Mouse (Mus musculus) midbrain, embryonic 11.5 days (tissue): ENCODE measurements around the gene Ywhah. TPM values are rescaled to one million over a fixed set of nuclear protein-coding genes. Genes with fewer than 3 reads are reported as not detected.
"Not testable (repeated sequence)": the region's sequence is repeated elsewhere in the genome, so short reads cannot be mapped to it uniquely, and the experiment has no call there.

Experiments used
- ATAC-seq: fragments of 200-750 bp; cut with Nextera tagmentation; 2 replicates; pipeline ENCODE4 v1.8.0; 2017; ENCODE audit warnings: moderate TSS enrichment, moderate library complexity; ENCODE audit not compliant: low FRiP score
- DNase-seq: peaks from one replicate; pipeline ENCODE4 v3.0.0; 2015; ENCODE audit warnings: low spot score; ENCODE audit errors: missing footprints
- H3K27ac ChIP-seq: fragments of 300-500 bp; sonication (generic); 2 replicates; pipeline ENCODE4 v1.5.1; 2014; ENCODE audit warnings: low read depth, low read length
- H3K27me3 ChIP-seq: fragments of 300-500 bp; sonication (generic); 2 replicates; pipeline ENCODE4 v1.6.1; 2014; ENCODE audit warnings: mild to moderate bottlenecking, low read length, moderate library complexity, mixed read lengths; ENCODE audit not compliant: control insufficient read depth, insufficient read depth
- H3K36me3 ChIP-seq: fragments of 300-500 bp; sonication (generic); 2 replicates; pipeline ENCODE4 v1.6.1; 2014; ENCODE audit warnings: mild to moderate bottlenecking, low read length, moderate library complexity, mixed read lengths; ENCODE audit not compliant: control insufficient read depth, insufficient read depth
- H3K4me1 ChIP-seq: fragments of 300-500 bp; sonication (generic); 2 replicates; pipeline ENCODE4 v1.6.1; 2014; ENCODE audit warnings: low read length; ENCODE audit not compliant: control insufficient read depth, insufficient read depth
- H3K4me2 ChIP-seq: fragments of 300-500 bp; sonication (generic); 2 replicates; pipeline ENCODE4 v1.6.1; 2014; ENCODE audit warnings: mild to moderate bottlenecking, moderate library complexity
- H3K4me3 ChIP-seq: fragments of 300-500 bp; sonication (generic); 2 replicates; pipeline ENCODE4 v1.5.1; 2014; ENCODE audit warnings: low read depth, low read length
- H3K9ac ChIP-seq: fragments of 300-500 bp; sonication (generic); 2 replicates; pipeline ENCODE4 v1.6.1; 2014; ENCODE audit warnings: low read length
- H3K9me3 ChIP-seq: fragments of 300-500 bp; sonication (generic); 2 replicates; pipeline ENCODE4 v1.6.1; 2016; ENCODE audit warnings: low read length; ENCODE audit not compliant: control insufficient read depth
- WGBS: fragments of 180-500 bp; shearing (Covaris S2); extraction: QIAGEN DNeasy Blood & Tissue Kit; methylation state at CpG from one replicate; pipeline ENCODE4 v1.1.7; 2014; 5-methylcytosine and 5-hydroxymethylcytosine counted together
- polyA plus RNA-seq: library from polyadenylated mRNA; unstranded; fragments of >200 nt; fragmentation: Nextera tagmentation; extraction: Ambion mirVana; gene quantifications from 2 replicates; pipeline ENCODE4 v1.2.1, GENCODE M21; 2014

The Ywhah gene
- polyA plus RNA-seq, 1 experiment from 2014 or later: 487 TPM

DNA sequence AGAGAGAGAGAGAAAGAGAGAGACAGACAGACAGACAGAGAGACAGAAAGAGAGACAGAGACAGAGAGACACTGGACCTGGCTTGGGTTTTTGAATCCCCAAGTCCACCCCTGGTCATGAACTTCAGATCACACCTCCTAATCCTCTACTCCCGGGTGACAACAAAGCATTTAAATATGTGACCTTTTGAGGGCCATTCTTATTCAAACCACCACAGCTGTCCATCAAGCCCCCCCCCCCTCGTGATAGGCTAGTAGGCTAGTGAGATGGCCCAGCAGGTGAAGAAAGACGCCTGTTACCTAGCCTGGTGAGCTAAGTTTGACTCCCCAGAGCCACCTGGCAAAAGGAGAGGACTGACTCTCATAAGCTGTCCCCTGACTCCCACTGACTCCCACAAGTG lies 16.3 kb downstream of the Ywhah start:
- ATAC-seq (no peak), DNase-seq (no peak)
- 38% methylated on average over 3 of the region's 3 CpGs for WGBS
- H3K4me3 ChIP-seq: no peak overlapping the region
- H3K27me3 ChIP-seq: no peaks in the 10 kb centered on the region
- no peaks in the 10 kb centered on the region for H3K36me3 ChIP-seq
- H3K4me2 ChIP-seq: no peak overlapping the region
- H3K27ac ChIP-seq: no peak overlapping the region
- no peaks in the 10 kb centered on the region for H3K9me3 ChIP-seq
- peaks cover 11% of the 10 kb centered on the region for H3K4me1 ChIP-seq
- H3K9ac ChIP-seq: no peak overlapping the region

DNA sequence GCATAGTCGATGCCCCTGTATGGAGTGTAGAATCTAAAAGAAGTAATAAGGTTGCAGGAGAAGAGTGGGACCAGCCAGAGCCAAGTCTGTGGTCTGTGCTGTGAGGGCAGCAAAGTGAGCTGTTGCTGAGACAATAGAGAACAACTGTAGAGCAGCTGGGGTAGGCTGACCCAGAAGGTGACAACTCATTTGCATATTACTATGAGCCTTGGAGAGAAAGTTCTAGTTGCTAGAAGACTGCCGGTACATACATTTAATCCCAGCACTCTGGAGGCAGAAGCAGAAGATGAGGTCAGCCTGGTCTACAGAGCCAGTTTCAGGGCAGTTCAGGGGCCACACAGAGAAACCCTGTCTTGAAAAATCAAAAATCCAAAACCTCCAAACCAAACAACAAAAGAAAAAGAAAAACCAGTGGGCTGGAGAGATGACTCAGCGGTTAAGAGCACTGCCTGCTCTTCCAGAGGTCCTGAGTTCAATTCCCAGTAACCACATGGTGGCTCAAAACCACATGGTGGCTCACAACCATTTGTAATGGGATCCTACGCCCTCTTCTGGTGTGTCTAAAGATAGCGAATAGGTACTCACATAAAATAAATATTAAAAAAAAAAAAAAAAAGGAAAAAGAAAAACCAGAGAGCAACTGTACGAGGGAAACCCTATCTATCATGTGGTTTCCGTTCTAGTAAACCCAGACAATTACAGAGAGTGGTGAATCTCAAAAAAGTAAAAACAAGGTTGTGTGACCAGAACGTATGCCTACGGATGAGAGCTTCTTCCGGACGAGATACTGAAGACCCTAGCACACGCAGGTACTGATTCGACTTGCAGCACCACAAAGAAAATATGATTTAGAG lies 20.3 kb downstream of the Ywhah start:
- DNase-seq: no peak
- Histone ChIP-seq H3K27me3 (no peaks in the 10 kb centered on the region), H3K9ac (no peak overlapping the region), H3K36me3 (no peaks in the 10 kb centered on the region), H3K27ac (no peak overlapping the region), H3K4me2 (peak overlapping the region; percentile 35; the same call in 1 of the 2 replicates), H3K4me1 (no peaks in the 10 kb centered on the region), H3K4me3 (no peak overlapping the region), H3K9me3 (no peaks in the 10 kb centered on the region)
- ATAC-seq: no peak
- 43% methylated on average over 13 of the region's 13 CpGs for WGBS

DNA sequence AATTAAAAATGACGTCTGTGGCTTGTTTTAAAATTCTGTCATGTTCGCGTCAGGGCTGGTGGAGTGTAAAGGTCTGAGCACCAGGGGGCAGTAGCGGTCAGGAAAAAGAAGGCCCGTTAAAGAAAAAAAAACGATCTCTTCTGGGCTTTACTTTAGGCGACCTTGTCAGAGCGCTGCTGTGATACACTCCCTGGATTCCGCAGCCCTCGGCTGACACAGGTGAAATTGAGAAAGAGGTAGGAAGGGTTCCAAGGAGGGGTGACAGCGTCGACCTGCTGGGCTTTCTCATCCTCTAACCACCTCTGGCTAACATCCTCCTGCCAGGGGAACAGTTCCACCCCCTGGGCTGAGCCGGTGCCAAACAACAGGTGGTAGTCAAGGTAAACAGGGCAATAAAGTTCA lies 20.9 kb downstream of the Ywhah start:
- H3K36me3 ChIP-seq: no peaks in the 10 kb centered on the region
- H3K27ac ChIP-seq: no peak overlapping the region
- H3K9me3 ChIP-seq: no peaks in the 10 kb centered on the region
- H3K4me2 ChIP-seq: peak overlapping the region; percentile 35
- ATAC-seq: no peak
- peak overlapping the region; percentile 3; the same call in 1 of the 2 replicates for H3K9ac ChIP-seq
- H3K4me3 ChIP-seq: no peak overlapping the region; the same call in 1 of the 2 replicates
- WGBS: 5% methylated on average over 13 of the region's 13 CpGs
- no peaks in the 10 kb centered on the region for H3K27me3 ChIP-seq
- H3K4me1 ChIP-seq: no peaks in the 10 kb centered on the region
- DNase-seq: peak; percentile 97

DNA sequence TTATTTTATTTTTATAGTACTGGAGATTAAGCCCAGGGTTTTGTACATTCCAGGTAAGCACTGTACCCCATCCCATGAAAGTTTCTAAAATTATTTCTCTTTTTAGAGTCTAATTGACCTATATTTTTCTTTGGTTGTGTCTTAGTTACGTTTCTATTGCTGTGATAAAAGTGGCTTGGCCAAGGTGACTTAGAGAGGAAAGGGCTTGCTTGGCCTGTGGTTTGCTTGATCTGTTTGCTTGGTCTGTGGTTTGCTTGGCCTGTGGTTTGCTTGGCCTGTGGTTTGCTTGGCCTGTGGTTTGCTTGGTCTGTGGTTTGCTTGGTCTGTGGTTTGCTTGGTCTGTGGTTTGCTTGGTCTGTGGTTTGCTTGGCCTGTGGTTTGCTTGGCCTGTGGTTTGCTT lies 22.1 kb downstream of the Ywhah start:
- not testable (repeated sequence) for H3K27me3 ChIP-seq, H3K4me2 ChIP-seq, DNase-seq, H3K36me3 ChIP-seq, H3K27ac ChIP-seq, H3K9me3 ChIP-seq, ATAC-seq, H3K4me1 ChIP-seq, H3K4me3 ChIP-seq, H3K9ac ChIP-seq
- WGBS: 73% methylated on average over 1 of the region's 1 CpGs

DNA sequence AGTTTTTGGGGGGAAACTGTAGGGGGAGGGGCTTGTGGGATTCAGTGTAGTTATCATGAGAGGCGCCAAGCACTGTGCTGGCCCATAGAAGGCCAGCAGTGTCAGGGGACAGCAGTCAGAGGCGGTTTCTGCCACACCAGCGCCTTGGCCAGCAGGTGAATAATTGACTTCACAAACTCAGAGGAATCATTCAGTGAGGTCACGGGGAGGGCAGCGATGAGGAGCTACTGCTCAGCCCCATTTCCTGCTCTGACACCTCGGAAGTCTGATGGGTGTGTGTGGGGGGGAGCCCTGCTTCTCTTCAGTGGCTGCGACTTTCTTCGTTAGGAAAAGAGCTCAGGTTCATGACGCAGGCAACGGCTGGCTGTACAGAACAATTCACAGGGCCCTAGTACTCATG lies 24.8 kb downstream of the Ywhah start:
- 75% methylated on average over 10 of the region's 10 CpGs for WGBS
- ATAC-seq: no peak

DNA sequence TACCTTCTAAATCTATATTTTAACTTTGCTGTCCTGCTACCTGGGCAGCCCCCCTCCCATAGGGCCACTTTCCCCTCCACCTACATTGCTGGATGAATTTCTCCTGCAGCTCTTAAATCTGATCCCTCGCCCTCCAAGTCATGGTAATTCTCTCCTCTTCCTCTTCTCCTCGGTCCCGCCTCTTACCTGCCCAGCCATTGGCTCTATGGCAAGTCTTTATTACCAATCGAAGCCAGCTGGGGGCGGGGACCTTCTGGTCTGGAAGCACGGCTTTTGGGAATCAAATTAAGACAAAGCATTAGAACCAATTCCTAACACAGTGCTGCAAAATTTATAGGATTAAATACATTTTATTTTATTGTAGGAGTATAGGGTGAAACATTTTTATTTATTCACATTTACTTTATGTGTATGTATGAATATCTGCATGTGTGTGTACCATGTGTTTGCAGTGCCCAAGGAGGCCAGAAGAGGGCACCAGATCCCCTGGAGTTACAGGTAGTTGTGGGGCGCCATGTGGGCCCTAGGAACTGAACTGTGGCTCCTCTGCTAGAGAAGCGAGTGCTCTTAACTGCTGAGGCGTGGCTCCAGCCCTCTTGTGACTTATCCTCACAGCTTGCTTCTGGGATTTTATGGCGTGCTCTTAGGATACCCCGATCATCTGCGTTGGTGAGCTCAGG lies 26.2 kb downstream of the Ywhah start:
- WGBS: 89% methylated on average over 12 of the region's 12 CpGs
- no peak for ATAC-seq
- no peaks in the 10 kb centered on the region for H3K36me3 ChIP-seq
- H3K4me2 ChIP-seq: no peak overlapping the region
- no peaks in the 10 kb centered on the region for H3K27me3 ChIP-seq
- no peaks in the 10 kb centered on the region for H3K4me1 ChIP-seq
- no peaks in the 10 kb centered on the region for H3K9me3 ChIP-seq
- no peak overlapping the region for H3K9ac ChIP-seq
- H3K4me3 ChIP-seq: no peak overlapping the region
- no peak overlapping the region for H3K27ac ChIP-seq
- no peak for DNase-seq

More for the DNA sequence above, 24.8 kb downstream of the Ywhah start:
- H3K4me1 ChIP-seq: no peaks in the 10 kb centered on the region
- H3K9ac ChIP-seq: no peak overlapping the region
- H3K9me3 ChIP-seq: no peaks in the 10 kb centered on the region
- H3K27me3 ChIP-seq: no peaks in the 10 kb centered on the region
- H3K4me2 ChIP-seq: no peak overlapping the region
- DNase-seq: no peak
- H3K36me3 ChIP-seq: no peaks in the 10 kb centered on the region
- H3K4me3 ChIP-seq: no peak overlapping the region
- H3K27ac ChIP-seq: no peak overlapping the region

DNA sequence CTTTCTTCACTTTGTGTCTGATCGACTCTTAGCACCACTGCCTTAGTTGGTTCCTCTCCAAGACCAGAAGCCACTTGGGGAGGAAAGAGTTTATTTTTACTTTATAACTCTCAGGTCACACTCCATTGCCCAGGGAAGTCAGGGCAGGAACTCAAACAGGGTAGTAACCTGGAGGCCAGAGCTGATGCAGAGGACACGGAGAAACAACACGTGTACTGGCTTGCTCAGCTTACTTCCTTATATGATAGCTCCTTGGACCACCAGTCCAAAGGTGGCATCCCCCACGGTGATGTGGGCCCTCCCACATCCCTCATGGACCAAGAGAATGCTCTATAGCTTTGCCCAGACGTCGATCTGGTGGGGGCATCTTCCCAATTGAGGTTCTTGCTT lies 26.7 kb downstream of the Ywhah start:
- Histone ChIP-seq H3K27ac (no peak overlapping the region), H3K4me2 (no peak overlapping the region), H3K9me3 (no peaks in the 10 kb centered on the region), H3K4me1 (no peaks in the 10 kb centered on the region), H3K4me3 (no peak overlapping the region), H3K36me3 (no peaks in the 10 kb centered on the region), H3K27me3 (no peaks in the 10 kb centered on the region), H3K9ac (no peak overlapping the region)
- 91% methylated on average over 6 of the region's 6 CpGs for WGBS
- no peak for ATAC-seq
- no peak for DNase-seq

DNA sequence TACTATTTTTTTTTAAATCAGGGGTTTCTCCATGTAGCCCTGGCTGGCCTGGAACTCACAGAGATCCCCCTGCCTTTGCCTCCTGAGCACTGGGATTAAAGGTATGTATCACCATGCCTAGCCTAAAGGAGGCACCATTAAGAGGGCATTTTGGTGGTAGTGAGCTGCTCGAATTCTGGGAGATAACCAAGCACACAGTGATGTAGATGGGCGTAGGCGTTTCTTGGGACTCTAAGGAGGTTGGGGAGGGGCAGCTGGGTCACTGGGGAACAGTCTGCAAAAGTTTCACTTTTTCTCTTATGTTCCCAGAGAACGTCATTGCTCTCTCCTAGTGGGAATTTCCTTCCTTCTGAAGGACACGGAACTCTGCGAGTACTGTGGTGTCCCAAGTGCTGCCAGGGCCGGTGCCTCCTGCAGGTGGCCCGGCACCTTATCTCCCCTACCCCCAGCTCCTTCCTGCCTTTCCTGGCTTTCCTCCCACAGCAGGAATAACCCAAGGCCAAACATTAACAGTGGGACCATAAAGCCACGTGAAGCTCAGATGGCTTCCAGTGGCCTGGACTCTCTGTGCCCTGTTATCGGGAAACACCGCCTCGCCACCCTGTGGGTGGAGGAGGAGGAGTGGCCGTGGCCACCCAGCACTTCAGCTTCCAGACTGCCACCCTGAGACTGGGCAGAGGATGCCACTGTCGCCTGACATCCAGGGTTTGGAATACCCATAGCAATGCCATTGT lies 34.4 kb downstream of the Ywhah start:
- Histone ChIP-seq H3K27me3 (no peaks in the 10 kb centered on the region), H3K4me1 (no peaks in the 10 kb centered on the region), H3K27ac (no peak overlapping the region), H3K4me3 (no peak overlapping the region), H3K36me3 (no peaks in the 10 kb centered on the region), H3K4me2 (no peak overlapping the region), H3K9me3 (no peaks in the 10 kb centered on the region), H3K9ac (no peak overlapping the region)
- ATAC-seq: no peak
- no peak for DNase-seq
- WGBS: 84% methylated on average over 14 of the region's 14 CpGs
